Mouse (Mus musculus): ENCODE data around the gene Arpp21.

GRCm38 (mm10) chr9:112218237-112218636 lies 17.5 kb downstream of the Arpp21 start:
- no peak for TF ChIP-seq EP300 (IDR thresholded peaks at IDR 0.05; ENCODE audit: insufficient read depth, low read depth, low read length)
- TF ChIP-seq POLR2A (IDR thresholded peaks at IDR 0.05; ENCODE audit: insufficient read depth, low read depth, low read length) = no peak

Data from heart, adult 2 months (tissue).